Mouse (Mus musculus) heart, adult 2 months (tissue): ENCODE results near the gene Col4a1. TPM values are rescaled to one million over a fixed set of nuclear protein-coding genes. Genes with fewer than 3 reads are reported as not detected.

Experiments
- DNase-seq, 2 experiments: peaks; one replicate each; pipeline ENCODE4 v3.0.0; 2021
- H3K27ac ChIP-seq: fragments of 200-600 bp; 2 replicates; pipeline ENCODE4 v1.8.1; 2022
- H3K27me3 ChIP-seq: fragments of 200-500 bp; 2 replicates; pipeline ENCODE4 v1.6.1; 2012; ENCODE audit warnings: mild to moderate bottlenecking, low read length, inconsistent platforms, mixed read lengths; ENCODE audit not compliant: control insufficient read depth, insufficient read depth
- H3K36me3 ChIP-seq: fragments of 200-500 bp; 2 replicates; pipeline ENCODE4 v1.6.1; 2012; ENCODE audit warnings: low read length, inconsistent platforms; ENCODE audit not compliant: control insufficient read depth, insufficient read depth
- H3K4me1 ChIP-seq: fragments of 200-500 bp; 2 replicates; pipeline ENCODE4 v1.6.1; 2011; ENCODE audit warnings: low read length; ENCODE audit not compliant: control insufficient read depth, insufficient read depth
- H3K4me3 ChIP-seq: fragments of 200-600 bp; 2 replicates; pipeline ENCODE4 v1.8.1; 2022
- H3K79me2 ChIP-seq: fragments of 200-500 bp; replicated peaks from 2 replicates; pipeline ENCODE4 v1.6.1; 2012; ENCODE audit warnings: mild to moderate bottlenecking, inconsistent platforms, low read length, moderate library complexity, mixed read lengths; ENCODE audit not compliant: control insufficient read depth, insufficient read depth
- H3K9ac ChIP-seq: fragments of 200-500 bp; 2 replicates; pipeline ENCODE4 v1.6.1; 2012; ENCODE audit warnings: low read depth, mild to moderate bottlenecking, control low read depth, inconsistent platforms, low read length, mixed read lengths
- CTCF ChIP-seq: fragments of 200-600 bp; IDR thresholded peaks from 2 replicates; pipeline ENCODE4 v1.8.1; 2022; ENCODE audit warnings: antibody characterized with exemption, mild to moderate bottlenecking, moderate library complexity
- EP300 ChIP-seq: fragments of 200-500 bp; IDR thresholded peaks from 2 replicates; pipeline ENCODE4 v1.6.1; 2011; ENCODE audit warnings: low read depth, low read length, control low read depth; ENCODE audit not compliant: insufficient read depth
- POLR2A ChIP-seq: fragments of 200-500 bp; IDR thresholded peaks from 2 replicates; pipeline ENCODE4 v1.6.1; 2011; ENCODE audit warnings: mild to moderate bottlenecking, low read depth, low read length, control low read depth; ENCODE audit not compliant: insufficient read depth
- WGBS: fragments of 180-500 bp; shearing (Covaris S2); methylation state at CpG from one replicate; pipeline ENCODE4 v1.1.7; 2018; 5-methylcytosine and 5-hydroxymethylcytosine counted together
- intact Hi-C: fragments of 180-260 bp; cut with DNase I; formaldehyde crosslinking; loops from one replicate; pipeline ENCODE4 v1.15.1; 2025
- polyA plus RNA-seq: library from polyadenylated mRNA; depleted of rRNA; stranded (reverse); fragments of >200 nt; gene quantifications from 2 replicates; pipeline ENCODE4 v1.2.3, GENCODE M21; 2012; rRNA removed
- total RNA-seq, 2 experiments: library from RNA; stranded (reverse); gene quantifications; 2 replicates each; pipeline ENCODE4 v1.2.3; 2021

Gene Col4a1
- total and polyA plus RNA-seq, 3 experiments: 221 to 311 (median 258) TPM

DNA sequence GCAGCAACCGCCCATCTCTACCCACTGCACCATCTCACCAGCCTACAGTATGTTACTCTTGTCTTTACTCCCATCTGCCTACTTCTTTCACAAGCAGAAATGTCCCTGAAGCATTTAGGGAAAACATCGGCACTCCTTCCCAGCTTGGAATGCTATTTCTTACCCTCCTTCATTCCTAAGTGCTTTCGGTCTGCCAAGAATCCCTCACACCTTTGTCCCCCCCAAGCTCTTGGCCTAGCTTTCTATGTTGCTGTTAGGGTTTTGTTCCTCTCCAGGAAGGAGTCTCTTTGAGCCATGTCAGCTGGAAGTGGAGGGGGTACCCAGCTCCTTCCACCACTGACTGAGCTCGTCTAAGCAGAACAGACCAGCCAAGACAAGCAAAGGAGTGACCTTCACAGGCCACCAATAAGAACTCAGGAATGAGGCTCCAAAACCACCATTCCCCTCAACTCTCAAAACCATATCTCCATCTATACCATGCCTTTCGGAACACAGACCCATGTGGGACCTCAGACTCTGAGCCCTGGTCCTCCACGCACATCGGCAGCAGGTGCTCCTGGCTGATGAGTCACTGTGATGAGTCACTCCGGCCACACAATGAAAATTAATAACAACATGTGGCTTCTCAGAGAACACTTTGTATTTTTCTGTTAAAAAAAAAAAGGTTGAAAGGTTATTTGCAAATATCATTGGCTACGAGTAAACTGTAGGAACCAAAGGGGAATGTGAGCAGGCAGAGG, 156.9 kb downstream of the Col4a1 start:
- Histone ChIP-seq H3K9ac (no peak overlapping the region), H3K79me2 (no peaks in the 10 kb centered on the region), H3K27ac (no peak overlapping the region), H3K36me3 (no peaks in the 10 kb centered on the region), H3K4me1 (no peaks in the 10 kb centered on the region; the same call in 1 of the 2 replicates), H3K4me3 (no peak overlapping the region), H3K27me3 (no peaks in the 10 kb centered on the region)
- 71% methylated on average over 9 of the region's 9 CpGs for WGBS
- TF ChIP-seq POLR2A (no peak), EP300 (no peak), CTCF (no peak)
- DNase-seq: no peak
- intact Hi-C loops: no loop called here

GRCm38 (mm10) chr8:11150268-11150667, 162.4 kb downstream of the Col4a1 start:
- Histone ChIP-seq H3K4me3 (no peak overlapping the region), H3K79me2 (no peaks in the 10 kb centered on the region), H3K27ac (no peak overlapping the region), H3K4me1 (no peaks in the 10 kb centered on the region), H3K27me3 (no peaks in the 10 kb centered on the region), H3K9ac (no peak overlapping the region), H3K36me3 (no peaks in the 10 kb centered on the region)
- intact Hi-C loops: no loop called here
- WGBS: 76% methylated on average over 3 of the region's 3 CpGs
- DNase-seq: no peak
- TF ChIP-seq EP300 (no peak), POLR2A (no peak), CTCF (no peak)

- H3K36me3 ChIP-seq: no peaks in the 10 kb centered on the region
- intact Hi-C loops: no loop called here
- no peak overlapping the region for H3K4me3 ChIP-seq
- H3K27me3 ChIP-seq: no peaks in the 10 kb centered on the region
- H3K79me2 ChIP-seq: no peaks in the 10 kb centered on the region
- no peak overlapping the region for H3K9ac ChIP-seq
- no peak overlapping the region; the same call in none of the 2 replicates for H3K27ac ChIP-seq
- DNase-seq: no peak
- no peaks in the 10 kb centered on the region for H3K4me1 ChIP-seq
- TF ChIP-seq CTCF: no peak
- no peak for TF ChIP-seq POLR2A
- no peak for TF ChIP-seq EP300
- 73% methylated on average over 9 of the region's 9 CpGs for WGBS
Measured at GRCm38 (mm10) chr8:11149201-11149810, 163.3 kb downstream of the Col4a1 start.

GRCm38 (mm10) chr8:11148797-11149196, 163.8 kb downstream of the Col4a1 start:
- WGBS: 70% methylated on average over 8 of the region's 8 CpGs
- Histone ChIP-seq H3K79me2 (no peaks in the 10 kb centered on the region), H3K27me3 (no peaks in the 10 kb centered on the region), H3K27ac (no peak overlapping the region; the same call in 1 of the 2 replicates), H3K4me1 (no peaks in the 10 kb centered on the region), H3K9ac (no peak overlapping the region), H3K4me3 (no peak overlapping the region), H3K36me3 (no peaks in the 10 kb centered on the region)
- intact Hi-C loops: no loop called here
- TF ChIP-seq EP300 (no peak), POLR2A (no peak), CTCF (no peak)
- DNase-seq: no peak

Other genes with a start within 250 kb of the Col4a1 start
- gene Col4a2, start within 50 bp of the Col4a1 start, total RNA-seq: 100 to 1,000 TPM; 139 to 172 TPM
- gene Col4a2, start within 50 bp of the Col4a1 start, polyA plus RNA-seq: 104 and 139 TPM in 2 replicates
- 10 to 100 TPM; 17.8 to 27.4 TPM for gene Rab20, start 165.9 kb upstream of the Col4a1 start, total RNA-seq
- 40.9 and 46.8 TPM in 2 replicates for gene Rab20, start 165.9 kb upstream of the Col4a1 start, polyA plus RNA-seq
- gene Naxd, start 184.7 kb upstream of the Col4a1 start, total RNA-seq: 10 to 100 TPM; 31.2 to 32.7 TPM
- 56.9 and 64.1 TPM in 2 replicates for gene Naxd, start 184.7 kb upstream of the Col4a1 start, polyA plus RNA-seq
- 10 to 100 TPM; 46.5 to 47.7 TPM for gene Cars2, start 238.0 kb upstream of the Col4a1 start, total RNA-seq
- gene Cars2, start 238.0 kb upstream of the Col4a1 start, polyA plus RNA-seq: 49.8 and 66.0 TPM in 2 replicates
- 10 to 100 TPM; 19.9 to 26.9 TPM for gene Ing1, start 242.7 kb upstream of the Col4a1 start, total RNA-seq
- gene Ing1, start 242.7 kb upstream of the Col4a1 start, polyA plus RNA-seq: 9.6 and 13.1 TPM in 2 replicates